Mouse (Mus musculus) hematopoietic stem cell, adult 5-6 weeks (primary cell): ENCODE measurements around the gene Angpt4. TPM values are rescaled to one million over a fixed set of nuclear protein-coding genes. Genes with fewer than 3 reads are reported as not detected.

Experiments used
- ATAC-seq, 2 experiments: fragments of 125-278 bp in 1 of 2; replicated peaks in 1 of 2; 2 replicates each; pipeline ENCODE4 v1.8.0; 2016 to 2017; ENCODE audit warnings: inconsistent platforms in 2 of 2, mild to moderate bottlenecking in 2 of 2, moderate number of reproducible peaks in 2 of 2, low read depth in 1 of 2, moderate TSS enrichment in 1 of 2; ENCODE audit not compliant: low FRiP score in 2 of 2, poor library complexity in 2 of 2, severe bottlenecking in 2 of 2, insufficient read depth in 1 of 2, low TSS enrichment in 1 of 2
- total RNA-seq: library from RNA; stranded (forward); fragments of 172-1452, 232-1000 nt; gene quantifications from 2 replicates; pipeline ENCODE4 v1.2.3, GENCODE M21; 2017

Gene Angpt4
- total RNA-seq, 1 experiment from 2014 or later = not detected

- ATAC-seq = peak; percentile 10 to 34; a peak in 1 of 4 replicates
These were observed 33.1 kb downstream of the Angpt4 start for GRCm38 (mm10) chr2:151944106-151944505.

- no peak for ATAC-seq
These were observed 36.6 kb downstream of the Angpt4 start for GRCm38 (mm10) chr2:151947617-151948016.

- ATAC-seq = no peak
These were observed 37.3 kb downstream of the Angpt4 start for GRCm38 (mm10) chr2:151948311-151948710.

- no peak for ATAC-seq
These were observed 38.2 kb downstream of the Angpt4 start for GRCm38 (mm10) chr2:151949082-151949774.

GRCm38 (mm10) chr2:151953665-151954064 lies 42.7 kb downstream of the Angpt4 start:
- no peak for ATAC-seq

- ATAC-seq = no peak
These were observed 45.6 kb downstream of the Angpt4 start for GRCm38 (mm10) chr2:151956500-151957137.

DNA sequence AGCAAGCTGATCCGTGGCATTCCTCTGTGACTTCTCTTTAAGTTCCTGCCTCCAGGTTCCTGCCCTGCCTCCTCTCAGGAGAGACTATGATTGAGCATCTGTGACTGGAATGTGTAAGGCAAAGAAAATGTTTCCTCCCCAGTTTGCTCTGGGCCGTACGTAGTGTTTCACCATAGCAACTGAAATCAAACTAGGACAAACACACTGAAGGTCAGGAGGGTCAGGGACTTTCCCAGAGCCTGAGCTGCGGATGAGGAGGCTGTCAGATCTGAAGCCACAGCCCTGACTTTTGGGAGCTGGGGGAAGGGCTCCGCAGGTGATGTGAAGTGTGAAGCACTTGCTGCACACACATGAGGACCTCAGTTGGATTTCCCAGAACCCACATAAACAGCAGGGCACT lies 48.3 kb downstream of the Angpt4 start:
- ATAC-seq = no peak

- ATAC-seq = no peak
These were observed 50.5 kb downstream of the Angpt4 start for GRCm38 (mm10) chr2:151961284-151962196.

DNA sequence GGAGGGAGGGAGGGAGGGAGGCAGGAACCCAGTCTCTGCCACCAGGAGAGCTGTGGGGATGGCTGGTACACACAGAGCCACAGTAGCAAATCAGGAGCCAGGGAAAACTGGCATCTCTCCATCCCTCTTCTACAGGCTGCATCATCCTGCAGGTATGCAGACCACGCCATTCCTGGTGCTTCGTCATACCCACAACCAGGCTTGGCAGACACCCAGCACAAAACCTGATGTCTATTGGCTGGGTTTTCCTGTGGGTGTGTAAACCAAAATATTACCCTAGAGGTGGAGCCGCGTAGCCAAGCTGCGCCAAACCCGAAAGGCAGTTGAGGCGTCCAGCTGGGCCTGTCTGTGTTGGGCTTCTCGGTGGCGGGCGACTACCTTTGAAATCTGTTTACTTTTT lies 51.5 kb downstream of the Angpt4 start:
- ATAC-seq = peak; percentile 32 to 65

DNA sequence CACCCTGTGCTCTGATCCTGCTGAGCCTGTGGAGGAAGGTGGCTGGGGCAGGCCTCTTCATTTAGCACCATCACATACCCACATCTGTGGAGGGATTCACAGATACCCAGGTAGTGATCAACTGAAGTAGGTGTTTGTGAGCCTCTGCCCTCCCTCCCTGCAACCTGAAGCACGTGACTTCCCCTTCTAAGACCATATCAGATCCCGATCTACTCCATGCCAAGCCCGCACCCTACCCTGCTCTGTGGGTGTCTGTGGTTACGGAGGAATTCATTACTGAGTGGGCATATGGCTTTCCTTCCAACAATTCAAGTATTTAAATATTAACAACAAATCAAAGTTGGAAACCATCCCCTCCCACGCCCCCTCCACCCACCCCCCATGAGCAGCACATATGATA lies 52.3 kb downstream of the Angpt4 start:
- no peak for ATAC-seq

- ATAC-seq = no peak
These were observed 53.0 kb downstream of the Angpt4 start for GRCm38 (mm10) chr2:151964052-151964451.

GRCm38 (mm10) chr2:151967176-151967750 lies 56.3 kb downstream of the Angpt4 start:
- ATAC-seq = no peak

DNA sequence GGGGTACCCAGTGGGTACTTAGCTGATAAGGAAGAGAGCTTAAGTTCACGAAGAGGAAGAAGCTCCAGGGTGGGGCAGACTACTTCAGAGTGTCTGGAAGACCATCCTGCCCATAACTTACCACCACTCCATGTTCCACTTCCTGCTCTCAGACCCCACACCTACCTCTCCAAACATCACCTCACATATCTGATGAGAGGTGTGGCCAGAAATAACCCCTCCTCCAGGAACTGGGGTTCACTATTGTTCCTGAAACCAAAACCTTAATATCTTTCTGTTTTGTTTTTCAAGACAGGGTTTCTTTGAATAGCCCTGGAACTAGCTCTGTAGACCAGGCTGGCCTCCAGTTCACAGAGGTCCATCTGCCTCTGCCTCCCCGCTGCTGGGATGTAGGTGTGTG lies 56.8 kb downstream of the Angpt4 start:
- no peak for ATAC-seq

GRCm38 (mm10) chr2:151968451-151968850 lies 57.4 kb downstream of the Angpt4 start:
- no peak for ATAC-seq

- ATAC-seq = no peak
These were observed 58.0 kb downstream of the Angpt4 start for GRCm38 (mm10) chr2:151968986-151969385.

DNA sequence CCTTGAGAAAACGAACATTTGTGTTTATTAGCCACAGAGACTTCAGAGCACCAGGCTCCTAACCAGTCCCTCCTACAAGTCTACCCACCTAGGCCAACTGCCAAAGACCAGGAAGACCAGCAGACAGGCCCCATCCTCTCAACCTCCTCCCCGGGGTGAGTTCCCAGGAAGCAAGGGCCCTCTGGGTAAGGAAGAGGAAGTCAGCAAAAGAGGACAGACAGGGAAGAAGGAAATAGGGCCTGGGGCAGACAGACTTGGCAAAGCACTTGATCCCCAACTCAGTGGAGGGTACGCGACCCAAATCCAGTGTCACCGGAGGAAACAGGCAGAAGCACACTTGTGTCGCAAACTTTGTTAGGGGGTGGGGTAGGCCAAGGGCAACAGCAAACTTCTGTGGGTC lies 58.4 kb downstream of the Angpt4 start:
- ATAC-seq = no peak

DNA sequence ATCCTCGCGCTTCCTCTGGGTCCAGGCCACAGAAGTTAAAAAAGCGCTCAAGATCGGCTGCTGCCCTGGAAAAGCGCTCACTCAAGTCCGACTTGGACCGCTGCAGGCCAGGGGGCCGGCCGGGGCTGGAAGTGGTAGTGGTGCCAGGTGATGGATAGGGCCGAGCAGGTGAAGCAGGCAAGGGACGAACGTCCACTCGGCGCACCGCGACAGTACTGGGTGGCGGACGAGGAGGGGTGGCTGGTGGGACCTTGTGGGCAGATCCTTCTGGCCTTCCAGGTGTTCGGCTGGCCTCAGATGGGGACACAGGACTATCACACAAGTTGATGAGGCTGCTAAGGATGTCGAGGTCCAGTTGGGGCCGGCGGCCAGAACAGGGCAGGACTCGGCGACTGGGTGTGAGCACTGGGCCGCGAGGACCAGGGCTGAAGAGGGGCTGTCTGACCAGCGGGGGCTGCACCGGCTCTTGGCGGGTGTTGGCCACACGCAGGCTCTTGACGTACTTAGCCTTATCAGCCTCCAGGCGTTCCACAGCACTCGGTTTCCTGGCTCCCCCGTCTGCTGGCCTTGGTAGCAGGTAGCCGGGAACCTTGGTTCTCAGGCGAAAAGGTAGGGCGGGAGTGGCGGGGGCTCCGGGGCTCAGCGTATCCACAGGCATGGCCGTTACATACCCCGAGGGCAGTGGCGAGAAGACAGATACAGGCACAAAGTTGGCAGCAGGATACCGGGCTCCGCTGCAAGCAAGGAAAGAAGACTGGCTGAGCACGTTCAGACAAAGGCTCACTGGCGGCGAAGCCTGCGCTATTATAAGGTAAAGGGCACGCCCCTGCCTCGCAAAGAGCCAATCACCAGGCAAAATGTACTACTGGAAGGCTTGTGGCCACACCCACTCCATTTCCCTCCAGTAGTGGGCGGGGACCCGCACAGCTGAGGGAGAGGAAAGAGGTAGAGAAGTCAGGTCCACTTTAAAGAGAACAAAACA lies 59.5 kb downstream of the Angpt4 start:
- peak; percentile 55 to 63 for ATAC-seq
